25 mouse cellular contexts compared by ENCODE assay signal in the genomic region with DNA sequence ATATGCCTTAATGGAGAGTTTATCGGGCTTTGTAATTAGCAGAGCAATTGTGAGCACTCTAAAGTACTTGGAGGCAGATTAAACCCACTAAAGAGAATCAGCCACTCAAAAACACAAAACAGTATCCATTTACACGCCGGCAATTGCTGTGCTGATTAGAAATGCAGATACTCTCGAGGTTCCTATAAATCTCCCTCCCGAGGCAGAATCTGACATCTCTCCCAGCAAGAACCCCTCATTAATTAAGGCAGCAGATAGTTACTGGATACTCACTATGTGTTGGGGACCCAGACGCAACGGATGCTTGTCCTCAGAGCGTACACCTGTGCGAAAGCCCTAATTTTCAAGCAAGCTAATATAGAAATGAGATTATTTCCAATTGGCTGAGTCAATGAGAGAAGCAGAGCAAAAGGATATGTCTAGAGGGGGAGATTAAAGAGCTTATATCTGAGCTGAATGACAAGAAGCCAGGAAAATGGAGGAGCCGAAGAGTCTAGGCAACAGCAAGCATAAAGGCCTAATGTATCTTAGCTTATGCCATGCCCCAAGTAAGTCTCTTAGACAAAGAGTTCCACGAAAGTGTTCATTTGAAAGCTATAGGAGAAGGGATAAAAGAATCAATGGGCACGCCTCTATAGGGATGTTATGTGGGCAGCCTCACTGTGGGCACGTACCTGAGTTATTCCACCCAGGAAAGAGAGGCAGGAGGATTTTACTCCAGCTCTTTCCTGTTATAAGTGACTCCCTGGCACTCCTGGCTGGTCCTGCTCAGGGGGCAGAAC.
DNase-seq lines count a peak whose midpoint lies in the region; ATAC-seq and TF ChIP-seq lines count a peak whose summit lies in the region.
"Had no signal": no experiment of that assay in that cellular context is flagged by ENCODE, and none has a peak within 500 bp of the region (broad histone marks: within the 10 kb centered on the region; RNA-seq: fewer than 3 reads in every experiment).

No protein-coding gene starts in this region.

- 43% methylated on average over 13 of the region's 13 CpGs for WGBS in hindbrain, embryonic 15.5 days
- WGBS in hindbrain, embryonic 12.5 days: 68% methylated on average over 13 of the region's 13 CpGs
- 21% methylated on average over 13 of the region's 13 CpGs for WGBS in forebrain, embryonic 14.5 days
- WGBS in midbrain, embryonic 15.5 days: 44% methylated on average over 13 of the region's 13 CpGs
- WGBS in lung, adult 2 months: 80% methylated on average over 13 of the region's 13 CpGs

- peak; percentile 78 for DNase-seq in brain, embryonic 14.5 days (ENCODE audit: low read depth)
- peak; percentile 56 for DNase-seq in forebrain, embryonic 14.5 days (ENCODE audit: low spot score)
- DNase-seq in lung, adult 2 months: no peak
- no peak for DNase-seq in ovary, postnatal 10 days (ENCODE audit: low spot score)
- DNase-seq in thymus, postnatal 36 days: no peak
- DNase-seq: adrenal gland, adult 8-10 months; cerebellum, adult 8-10 months; gastrocnemius, postnatal 14 days; heart, adult 18-20 months; heart, postnatal 14 days; kidney, adult 11 months; left cerebral cortex, postnatal 4 days; lung, postnatal 36 days had no signal

- H3K4me1 ChIP-seq in hindbrain, embryonic 15.5 days (replicated peaks): peaks cover 17% of the 10 kb centered on the region
- no peaks in the 10 kb centered on the region for H3K4me1 ChIP-seq in hindbrain, embryonic 12.5 days
- peaks cover 9% of the 10 kb centered on the region; the same call in 1 of the 2 replicates for H3K4me1 ChIP-seq in forebrain, embryonic 14.5 days (ENCODE audit: control insufficient read depth, insufficient read depth, low read length)
- 0 out of 2 replicates have a peak, but pooled peaks cover 5% of the 10 kb centered on the region for H3K4me1 ChIP-seq in midbrain, embryonic 15.5 days
- H3K4me1 ChIP-seq in lung, adult 2 months (ENCODE audit: control insufficient read depth, insufficient read depth, low read length): no peaks in the 10 kb centered on the region
- H3K4me1 ChIP-seq: heart, embryonic 13.5 days; kidney, embryonic 15.5 days; lung, embryonic 15.5 days had no signal

- TF ChIP-seq POLR2A in brain, embryonic 14.5 days (IDR thresholded peaks at IDR 0.05; ENCODE audit: borderline replicate concordance, extremely low read depth, insufficient read depth, insufficient read length, poor library complexity, severe bottlenecking): no peak
- no peak for TF ChIP-seq POLR2A in lung, adult 2 months (IDR thresholded peaks at IDR 0.05; ENCODE audit: borderline replicate concordance, extremely low read depth, low read depth, low read length)

- peak; percentile 72; the same call in 1 of the 2 replicates for ATAC-seq in hindbrain, embryonic 15.5 days (ENCODE audit: low FRiP score, low read depth)
- no peak for ATAC-seq in hindbrain, embryonic 12.5 days (ENCODE audit: low FRiP score)
- no peak for ATAC-seq in forebrain, embryonic 14.5 days
- ATAC-seq in midbrain, embryonic 15.5 days (replicated peaks): 0 out of 2 replicates have a peak, but pooled peaks have one; percentile 14
- ATAC-seq: activated CD4-positive, CD25-positive, alpha-beta regulatory T cell, adult 4 months had no signal

- H3K27ac ChIP-seq in hindbrain, embryonic 15.5 days (replicated peaks): peak overlapping the region; percentile 56
- no peak overlapping the region for H3K27ac ChIP-seq in hindbrain, embryonic 12.5 days
- H3K27ac ChIP-seq in forebrain, embryonic 14.5 days (ENCODE audit: low read depth, low read length): no peak overlapping the region
- peak overlapping the region; percentile 32; the same call in 1 of the 2 replicates for H3K27ac ChIP-seq in midbrain, embryonic 15.5 days
- H3K27ac ChIP-seq: embryonic facial prominence, embryonic 15.5 days; heart, embryonic 13.5 days; kidney, embryonic 15.5 days; left cerebral cortex, adult 2 months; limb, embryonic 15.5 days; liver, embryonic 14.5 days; lung, embryonic 15.5 days had no signal

- H3K9me3 ChIP-seq in hindbrain, embryonic 15.5 days: no peaks in the 10 kb centered on the region
- no peaks in the 10 kb centered on the region for H3K9me3 ChIP-seq in hindbrain, embryonic 12.5 days (replicated peaks)
- no peaks in the 10 kb centered on the region for H3K9me3 ChIP-seq in forebrain, embryonic 14.5 days (replicated peaks; ENCODE audit: control insufficient read depth, low read length)
- H3K9me3 ChIP-seq in midbrain, embryonic 15.5 days: no peaks in the 10 kb centered on the region
- H3K9me3 ChIP-seq: embryonic facial prominence, embryonic 15.5 days; heart, embryonic 13.5 days; kidney, embryonic 15.5 days; limb, embryonic 15.5 days; lung, embryonic 15.5 days; megakaryocyte, embryonic 14.5 days had no signal

- no peak overlapping the region for H3K4me2 ChIP-seq in hindbrain, embryonic 15.5 days
- no peak overlapping the region for H3K4me2 ChIP-seq in hindbrain, embryonic 12.5 days (replicated peaks)
- H3K4me2 ChIP-seq in forebrain, embryonic 14.5 days (ENCODE audit: low read length): no peak overlapping the region
- H3K4me2 ChIP-seq in midbrain, embryonic 15.5 days: no peak overlapping the region
- H3K4me2 ChIP-seq: embryonic facial prominence, embryonic 15.5 days; heart, embryonic 13.5 days; kidney, embryonic 15.5 days; limb, embryonic 15.5 days; lung, embryonic 15.5 days had no signal

- H3K27me3 ChIP-seq in hindbrain, embryonic 15.5 days: no peaks in the 10 kb centered on the region
- no peaks in the 10 kb centered on the region for H3K27me3 ChIP-seq in hindbrain, embryonic 12.5 days
- H3K27me3 ChIP-seq in forebrain, embryonic 14.5 days (replicated peaks; ENCODE audit: control insufficient read depth, insufficient read depth, low read length): no peaks in the 10 kb centered on the region
- peaks cover 5% of the 10 kb centered on the region; the same call in 1 of the 2 replicates for H3K27me3 ChIP-seq in midbrain, embryonic 15.5 days (replicated peaks)
- H3K27me3 ChIP-seq: kidney, embryonic 15.5 days; limb, embryonic 15.5 days; lung, embryonic 15.5 days had no signal

- H3K9ac ChIP-seq in hindbrain, embryonic 15.5 days: no peak overlapping the region
- H3K9ac ChIP-seq in hindbrain, embryonic 12.5 days: no peak overlapping the region
- no peak overlapping the region for H3K9ac ChIP-seq in forebrain, embryonic 14.5 days (ENCODE audit: low read length)
- no peak overlapping the region for H3K9ac ChIP-seq in midbrain, embryonic 15.5 days
- H3K9ac ChIP-seq: embryonic facial prominence, embryonic 15.5 days; heart, embryonic 13.5 days; kidney, embryonic 15.5 days; limb, embryonic 15.5 days; liver, embryonic 14.5 days; lung, embryonic 15.5 days had no signal

- TF ChIP-seq CTCF in brain, embryonic 14.5 days (IDR thresholded peaks at IDR 0.05; ENCODE audit: borderline replicate concordance, extremely low read depth, insufficient read depth, insufficient read length): no peak
- no peak for TF ChIP-seq CTCF in lung, adult 2 months (IDR thresholded peaks at IDR 0.05; ENCODE audit: insufficient read depth, low read length)

- no peaks in the 10 kb centered on the region for H3K36me3 ChIP-seq in hindbrain, embryonic 15.5 days
- no peaks in the 10 kb centered on the region for H3K36me3 ChIP-seq in hindbrain, embryonic 12.5 days
- H3K36me3 ChIP-seq in forebrain, embryonic 14.5 days (ENCODE audit: control insufficient read depth, insufficient read depth, low read length): no peaks in the 10 kb centered on the region
- no peaks in the 10 kb centered on the region for H3K36me3 ChIP-seq in midbrain, embryonic 15.5 days (replicated peaks)
- H3K36me3 ChIP-seq: embryonic facial prominence, embryonic 15.5 days; heart, embryonic 13.5 days; kidney, embryonic 15.5 days; limb, embryonic 15.5 days; lung, embryonic 15.5 days had no signal

- no peak overlapping the region for H3K4me3 ChIP-seq in hindbrain, embryonic 15.5 days
- no peak overlapping the region for H3K4me3 ChIP-seq in hindbrain, embryonic 12.5 days
- H3K4me3 ChIP-seq in forebrain, embryonic 14.5 days (ENCODE audit: low read depth, low read length): no peak overlapping the region
- H3K4me3 ChIP-seq in midbrain, embryonic 15.5 days: no peak overlapping the region
- H3K4me3 ChIP-seq in lung, adult 2 months (replicated peaks; ENCODE audit: extremely low read depth, low read depth, low read length): no peak overlapping the region
- H3K4me3 ChIP-seq: embryonic facial prominence, embryonic 15.5 days; heart, embryonic 13.5 days; kidney, embryonic 15.5 days; left cerebral cortex, adult 2 months; limb, embryonic 15.5 days; lung, embryonic 15.5 days; megakaryocyte, embryonic 14.5 days had no signal

Comparison
In these comparisons a context has a peak if more than half of its experiments do, and no peak if none do; other contexts are left out.
1. ATAC-seq: peak in hindbrain, embryonic 15.5 days (single experiment) and midbrain, embryonic 15.5 days (single experiment); none in hindbrain, embryonic 12.5 days (single experiment) and forebrain, embryonic 14.5 days (single experiment).
2. H3K27ac ChIP-seq: peak in hindbrain, embryonic 15.5 days (single experiment) and midbrain, embryonic 15.5 days (single experiment); none in hindbrain, embryonic 12.5 days (single experiment) and forebrain, embryonic 14.5 days (single experiment).
3. DNase-seq: peak in brain, embryonic 14.5 days (single experiment) and forebrain, embryonic 14.5 days (single experiment); none in lung, adult 2 months (single experiment), ovary, postnatal 10 days (single experiment) and thymus, postnatal 36 days (0 of 2).